Mouse (Mus musculus): ENCODE results near the gene Dusp6. TPM values are rescaled to one million over a fixed set of nuclear protein-coding genes. Genes with fewer than 3 reads are reported as not detected.

Gene Dusp6
- polyA plus RNA-seq, 1 experiment: 30.8 TPM

DNA sequence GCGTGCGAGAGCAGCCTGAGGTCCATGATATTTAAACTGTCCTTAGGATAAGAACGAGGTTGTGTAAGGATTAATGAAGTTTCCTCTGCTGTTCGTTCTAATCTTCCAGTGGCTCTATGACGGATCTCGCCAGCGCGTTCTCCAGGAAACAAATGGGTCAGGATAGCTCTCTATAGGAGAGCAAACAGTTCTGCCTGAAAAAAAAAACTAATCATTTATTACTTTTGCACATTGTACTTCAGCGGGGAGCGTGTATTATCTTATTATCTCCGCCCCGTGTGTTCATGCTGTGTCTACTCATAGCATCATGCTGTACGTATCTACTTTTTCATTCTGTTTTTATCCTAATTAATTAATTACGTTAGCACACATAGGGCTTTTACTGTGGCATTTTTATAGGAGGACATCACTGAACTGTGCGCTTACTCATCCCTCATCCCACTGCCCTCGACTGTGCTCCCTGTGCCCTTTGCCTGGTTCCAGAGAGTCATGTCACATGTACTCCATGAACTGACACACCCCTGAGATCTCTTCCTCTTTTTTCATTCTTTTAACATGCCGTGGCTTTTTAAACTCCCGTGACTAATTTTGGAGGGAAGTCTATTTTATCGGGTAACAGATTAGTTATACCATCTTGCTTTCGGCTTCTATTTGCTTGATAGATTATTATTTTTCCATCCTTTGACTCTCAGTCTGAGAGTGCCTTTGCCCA lies 16.1 kb upstream of the Dusp6 start:
- H3K4me3 ChIP-seq (ENCODE audit: extremely low read depth, insufficient read depth, insufficient read length): no peak overlapping the region
- 74% methylated on average over 20 of the region's 20 CpGs for WGBS

DNA sequence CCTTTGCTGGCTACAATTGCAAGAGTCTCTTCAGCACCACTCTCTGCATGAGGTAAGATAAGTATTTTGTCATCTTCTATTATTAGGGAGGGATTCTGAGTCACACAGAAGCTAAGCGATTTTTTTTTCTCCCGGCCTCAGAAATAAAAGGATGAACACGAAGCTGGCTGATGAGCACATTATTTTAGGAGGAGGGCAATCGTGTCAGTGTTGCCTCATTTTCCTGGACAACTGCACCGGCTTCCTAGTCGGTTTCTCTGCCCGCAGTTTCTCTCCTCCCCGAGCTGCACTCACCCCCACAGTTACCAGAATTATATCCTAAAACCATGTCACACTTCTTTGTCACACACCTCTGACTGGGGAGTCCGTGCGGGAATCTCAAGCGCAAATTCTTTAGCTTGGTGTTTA lies 12.2 kb upstream of the Dusp6 start:
- TF ChIP-seq POLR2A (IDR thresholded peaks at IDR 0.05; ENCODE audit: low read depth, low read length): no peak
- no peak for TF ChIP-seq CTCF (IDR thresholded peaks at IDR 0.05; ENCODE audit: extremely low read depth, insufficient read depth, insufficient read length, insufficient replicate concordance)
- Histone ChIP-seq H3K4me3 (ENCODE audit: extremely low read depth, insufficient read depth, insufficient read length) (no peak overlapping the region), H3K27ac (ENCODE audit: insufficient read depth, low read length) (no peak overlapping the region), H3K4me1 (ENCODE audit: control insufficient read depth, insufficient read depth, insufficient read length) (no peaks in the 10 kb centered on the region), H3K36me3 (ENCODE audit: control insufficient read depth, insufficient read depth, low read length) (no peaks in the 10 kb centered on the region), H3K27me3 (ENCODE audit: control insufficient read depth, insufficient read depth, low read length) (no peaks in the 10 kb centered on the region)
- DNase-seq (ENCODE audit: low read depth in 1 of 2, low spot score in 2 of 2): no peak
- WGBS: 85% methylated on average over 11 of the region's 11 CpGs

More for the DNA sequence above, 16.1 kb upstream of the Dusp6 start:
- H3K4me1 ChIP-seq (ENCODE audit: control insufficient read depth, insufficient read depth, insufficient read length): peaks cover under 1% of the 10 kb centered on the region; the same call in 1 of the 2 replicates
- DNase-seq (ENCODE audit: low read depth in 1 of 2, low spot score in 2 of 2): no peak
- H3K36me3 ChIP-seq (ENCODE audit: control insufficient read depth, insufficient read depth, low read length): no peaks in the 10 kb centered on the region
- H3K27ac ChIP-seq (ENCODE audit: insufficient read depth, low read length): no peak overlapping the region
- no peaks in the 10 kb centered on the region for H3K27me3 ChIP-seq (ENCODE audit: control insufficient read depth, insufficient read depth, low read length)
- no peak for TF ChIP-seq CTCF (IDR thresholded peaks at IDR 0.05; ENCODE audit: extremely low read depth, insufficient read depth, insufficient read length, insufficient replicate concordance)
- TF ChIP-seq POLR2A (IDR thresholded peaks at IDR 0.05; ENCODE audit: low read depth, low read length): no peak

DNA sequence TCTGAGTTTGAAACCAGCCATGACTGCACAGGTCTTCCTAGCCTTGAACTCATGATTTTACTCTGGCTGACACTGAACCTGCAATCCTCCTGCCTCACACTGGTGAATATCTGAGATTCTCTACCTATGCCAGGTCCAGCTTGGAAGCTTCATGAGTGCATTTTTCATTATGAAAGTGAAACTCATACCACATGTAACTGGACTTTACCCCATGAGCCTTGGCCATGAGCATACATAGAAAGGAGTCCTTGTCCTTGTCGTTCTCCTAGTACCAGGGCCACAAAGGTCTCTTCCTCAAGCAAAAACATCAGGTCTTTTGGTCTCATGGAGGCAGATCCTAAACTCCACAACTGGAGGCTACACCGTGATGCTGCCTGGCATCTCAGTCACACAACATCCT lies 9.6 kb upstream of the Dusp6 start:
- Histone ChIP-seq H3K27ac (ENCODE audit: insufficient read depth, low read length) (no peak overlapping the region), H3K4me3 (ENCODE audit: extremely low read depth, insufficient read depth, insufficient read length) (no peak overlapping the region), H3K27me3 (ENCODE audit: control insufficient read depth, insufficient read depth, low read length) (no peaks in the 10 kb centered on the region), H3K4me1 (ENCODE audit: control insufficient read depth, insufficient read depth, insufficient read length) (peaks cover 7% of the 10 kb centered on the region; the same call in 1 of the 2 replicates), H3K36me3 (ENCODE audit: control insufficient read depth, insufficient read depth, low read length) (no peaks in the 10 kb centered on the region)
- no peak for TF ChIP-seq POLR2A (IDR thresholded peaks at IDR 0.05; ENCODE audit: low read depth, low read length)
- TF ChIP-seq CTCF (IDR thresholded peaks at IDR 0.05; ENCODE audit: extremely low read depth, insufficient read depth, insufficient read length, insufficient replicate concordance): no peak
- WGBS: 87% methylated on average over 2 of the region's 2 CpGs
- no peak for DNase-seq (ENCODE audit: low read depth in 1 of 2, low spot score in 2 of 2)

DNA sequence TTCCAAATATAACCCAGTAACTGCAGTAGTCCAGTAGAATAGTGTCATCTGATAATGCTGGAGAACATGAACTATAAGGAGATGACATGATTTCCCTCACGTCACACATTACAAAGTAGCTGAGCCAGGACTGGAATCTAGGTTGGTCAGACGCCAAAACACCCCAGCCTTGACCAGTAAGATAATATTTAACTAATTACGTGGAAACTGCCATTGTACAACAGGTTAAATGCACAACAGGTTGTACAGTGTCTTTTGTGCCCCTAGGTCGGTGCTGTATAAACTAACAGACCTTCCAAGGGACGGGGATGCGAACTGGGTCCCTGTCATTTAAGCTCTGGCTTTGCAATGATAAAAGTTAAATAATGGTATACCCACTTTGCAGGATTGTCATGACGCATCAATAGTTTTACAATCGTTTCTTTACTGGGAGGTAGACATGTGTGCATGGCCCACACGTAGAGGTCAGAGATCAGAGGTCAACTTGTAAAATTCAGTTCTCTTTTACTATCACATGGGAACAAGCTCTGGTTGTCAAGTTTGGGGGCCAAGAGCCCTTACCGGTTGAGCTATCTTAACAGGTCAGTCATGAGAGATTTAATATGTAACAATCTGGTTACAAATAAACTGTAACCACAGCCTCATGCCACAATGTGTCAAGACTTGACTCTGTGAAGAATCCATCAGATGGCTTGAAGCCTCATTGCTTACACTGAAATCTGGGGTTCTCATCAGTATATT lies 7.0 kb upstream of the Dusp6 start:
- no peak for DNase-seq (ENCODE audit: low read depth in 1 of 2, low spot score in 2 of 2)
- Histone ChIP-seq H3K27ac (ENCODE audit: insufficient read depth, low read length) (no peak overlapping the region), H3K27me3 (ENCODE audit: control insufficient read depth, insufficient read depth, low read length) (no peaks in the 10 kb centered on the region), H3K4me3 (ENCODE audit: extremely low read depth, insufficient read depth, insufficient read length) (no peak overlapping the region), H3K36me3 (ENCODE audit: control insufficient read depth, insufficient read depth, low read length) (no peaks in the 10 kb centered on the region), H3K4me1 (ENCODE audit: control insufficient read depth, insufficient read depth, insufficient read length) (peaks cover 8% of the 10 kb centered on the region; the same call in 1 of the 2 replicates)
- no peak for TF ChIP-seq POLR2A (IDR thresholded peaks at IDR 0.05; ENCODE audit: low read depth, low read length)
- no peak for TF ChIP-seq CTCF (IDR thresholded peaks at IDR 0.05; ENCODE audit: extremely low read depth, insufficient read depth, insufficient read length, insufficient replicate concordance)
- WGBS: 93% methylated on average over 10 of the region's 10 CpGs

DNA sequence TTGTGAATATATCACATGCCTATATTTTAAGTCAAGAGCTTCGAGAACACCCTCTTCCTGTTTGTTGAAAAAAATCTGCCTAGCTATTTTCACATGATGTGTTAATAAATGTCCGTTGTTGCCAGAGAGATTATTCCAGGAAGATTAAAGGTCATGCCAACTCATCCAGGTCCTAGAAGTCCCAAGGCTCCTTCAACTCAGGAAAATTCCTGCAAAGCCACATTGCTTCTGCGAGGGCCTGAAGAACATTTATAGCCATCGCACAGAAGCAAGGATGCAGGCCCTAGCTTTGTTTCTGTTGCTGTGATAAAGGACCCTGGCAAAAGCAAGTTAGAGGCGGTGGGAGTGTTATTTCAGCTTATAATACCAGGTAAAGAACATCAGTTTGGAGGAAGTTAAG lies 5.5 kb upstream of the Dusp6 start:
- peaks cover 9% of the 10 kb centered on the region; the same call in 1 of the 2 replicates for H3K4me1 ChIP-seq (ENCODE audit: control insufficient read depth, insufficient read depth, insufficient read length)
- H3K4me3 ChIP-seq (ENCODE audit: extremely low read depth, insufficient read depth, insufficient read length): no peak overlapping the region
- H3K27ac ChIP-seq (ENCODE audit: insufficient read depth, low read length): no peak overlapping the region
- no peaks in the 10 kb centered on the region for H3K36me3 ChIP-seq (ENCODE audit: control insufficient read depth, insufficient read depth, low read length)
- H3K27me3 ChIP-seq (ENCODE audit: control insufficient read depth, insufficient read depth, low read length): no peaks in the 10 kb centered on the region
- 48% methylated on average over 5 of the region's 5 CpGs for WGBS
- DNase-seq (ENCODE audit: low read depth in 1 of 2, low spot score in 2 of 2): no peak
- no peak for TF ChIP-seq CTCF (IDR thresholded peaks at IDR 0.05; ENCODE audit: extremely low read depth, insufficient read depth, insufficient read length, insufficient replicate concordance)
- TF ChIP-seq POLR2A (IDR thresholded peaks at IDR 0.05; ENCODE audit: low read depth, low read length): no peak

DNA sequence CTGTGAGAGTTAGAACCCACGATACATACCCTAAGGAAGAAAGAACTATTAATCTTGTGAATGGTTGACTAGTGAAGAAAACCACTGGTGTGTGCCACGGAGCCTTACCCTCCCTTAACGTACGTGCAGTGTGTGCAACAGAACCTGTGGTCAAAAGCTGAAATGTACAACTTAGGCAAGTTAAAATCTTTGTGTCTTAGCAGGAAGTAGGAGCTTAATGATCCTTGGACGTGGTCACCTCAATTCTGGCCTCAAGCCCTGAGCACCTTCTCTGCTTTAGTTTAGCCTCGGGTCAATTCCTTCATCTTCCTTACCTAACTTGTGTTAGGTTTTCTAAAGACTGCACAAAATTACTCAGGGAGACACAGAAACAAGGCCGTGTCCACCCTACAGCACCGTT lies 3.2 kb upstream of the Dusp6 start:
- Histone ChIP-seq H3K36me3 (ENCODE audit: control insufficient read depth, insufficient read depth, low read length) (no peaks in the 10 kb centered on the region), H3K27me3 (ENCODE audit: control insufficient read depth, insufficient read depth, low read length) (no peaks in the 10 kb centered on the region), H3K27ac (ENCODE audit: insufficient read depth, low read length) (no peak overlapping the region), H3K4me1 (ENCODE audit: control insufficient read depth, insufficient read depth, insufficient read length) (peaks cover 9% of the 10 kb centered on the region; the same call in 1 of the 2 replicates), H3K4me3 (ENCODE audit: extremely low read depth, insufficient read depth, insufficient read length) (no peak overlapping the region)
- no peak for DNase-seq (ENCODE audit: low read depth in 1 of 2, low spot score in 2 of 2)
- WGBS: 49% methylated on average over 8 of the region's 8 CpGs
- TF ChIP-seq CTCF (IDR thresholded peaks at IDR 0.05; ENCODE audit: extremely low read depth, insufficient read depth, insufficient read length, insufficient replicate concordance) (no peak), POLR2A (IDR thresholded peaks at IDR 0.05; ENCODE audit: low read depth, low read length) (no peak)
